Mouse (Mus musculus) CH12F3 (cell line): ENCODE measurements at regions not wholly inside any gene's neighbourhood (a gene's known extent, or its start where the extent isn't known, plus 50 kb on each side); places are given as distances from the start of the nearest gene placed in this dataset.

ENCODE experiments used
- in situ Hi-C: fragments of 300-500 bp; cut with MboI; formaldehyde crosslinking; loops from 2 replicates; pipeline ENCODE4 v1.14.3; 2020; ENCODE audit warnings: low sequenced_read_pairs

GRCm38 (mm10) chr4:10141238-10141934, 732.9 kb upstream of the 2610301B20Rik start:
- in situ Hi-C loops: no loop called here

- in situ Hi-C loops: no loop called here
Observed at GRCm38 (mm10) chr4:10149911-10150310, 724.4 kb upstream of the 2610301B20Rik start.

- in situ Hi-C loops: no loop called here
Observed at GRCm38 (mm10) chr4:10150501-10150900, 723.8 kb upstream of the 2610301B20Rik start.

GRCm38 (mm10) chr4:10155705-10156390, 718.5 kb upstream of the 2610301B20Rik start:
- in situ Hi-C loops: no loop called here

- in situ Hi-C loops: no loop called here
Observed at GRCm38 (mm10) chr4:10189896-10190295, 684.4 kb upstream of the 2610301B20Rik start.

- in situ Hi-C loops: no loop called here
Observed at GRCm38 (mm10) chr4:10197245-10197943, 676.9 kb upstream of the 2610301B20Rik start.

- in situ Hi-C loops: no loop called here
Observed at GRCm38 (mm10) chr4:10201835-10202234, 672.5 kb upstream of the 2610301B20Rik start.

- in situ Hi-C loops: no loop called here
Observed at GRCm38 (mm10) chr4:10204224-10204623, 670.1 kb upstream of the 2610301B20Rik start.

- in situ Hi-C loops: no loop called here
Observed at GRCm38 (mm10) chr4:10209324-10209923, 664.9 kb upstream of the 2610301B20Rik start.

- in situ Hi-C loops: no loop called here
Observed at GRCm38 (mm10) chr4:10211303-10211702, 663.0 kb upstream of the 2610301B20Rik start.

- in situ Hi-C loops: no loop called here
Observed at GRCm38 (mm10) chr4:10235324-10235723, 639.0 kb upstream of the 2610301B20Rik start.

- in situ Hi-C loops: no loop called here
Observed at GRCm38 (mm10) chr4:10242117-10242516, 632.2 kb upstream of the 2610301B20Rik start.

GRCm38 (mm10) chr4:10242909-10243308, 631.4 kb upstream of the 2610301B20Rik start:
- in situ Hi-C loops: no loop called here

GRCm38 (mm10) chr4:10254029-10254690, 620.1 kb upstream of the 2610301B20Rik start:
- in situ Hi-C loops: no loop called here

- in situ Hi-C loops: no loop called here
Observed at GRCm38 (mm10) chr4:10257537-10257936, 616.8 kb upstream of the 2610301B20Rik start.

- in situ Hi-C loops: no loop called here
Observed at GRCm38 (mm10) chr4:10260351-10260750, 613.9 kb upstream of the 2610301B20Rik start.

GRCm38 (mm10) chr4:10265942-10266341, 608.4 kb upstream of the 2610301B20Rik start:
- in situ Hi-C loops: no loop called here

GRCm38 (mm10) chr4:10285562-10285961, 588.7 kb upstream of the 2610301B20Rik start:
- in situ Hi-C loops: loop anchor here (25.0 kb wide), 2 partner anchors 277 to 552 kb away; no protein-coding TSS in a partner anchor

GRCm38 (mm10) chr4:10290326-10290725, 584.0 kb upstream of the 2610301B20Rik start:
- in situ Hi-C loops: loop anchor here (25.0 kb wide), 2 partner anchors 272 to 547 kb away; no protein-coding TSS in a partner anchor

- in situ Hi-C loops: loop anchor here (25.0 kb wide), 2 partner anchors 267 to 542 kb away; no protein-coding TSS in a partner anchor
Observed at GRCm38 (mm10) chr4:10295012-10295530, 579.2 kb upstream of the 2610301B20Rik start.
